8 mouse cellular contexts compared by ENCODE assay signal in genomic region chr6:49008420-49009160, GRCm38 (mm10). TPM values are rescaled to one million over a fixed set of nuclear protein-coding genes. Genes with fewer than 3 reads are reported as not detected.
DNase-seq lines count a peak whose midpoint lies in the region; ATAC-seq lines count a peak whose summit lies in the region.

No protein-coding gene starts in this region.

- peak overlapping the region; percentile 37 to 45 for H3K4me3 ChIP-seq in heart, embryonic 14.5 days (ENCODE audit: control insufficient read depth in 1 of 2, insufficient read depth in 1 of 2, low read depth in 1 of 2, low read length in 2 of 2)
- peak overlapping the region; percentile 22 for H3K4me3 ChIP-seq in hindbrain, embryonic 15.5 days
- H3K4me3 ChIP-seq in midbrain, embryonic 13.5 days (replicated peaks): peak overlapping the region; percentile 24

- peak overlapping the region; percentile 54 for H3K9ac ChIP-seq in heart, embryonic 14.5 days (ENCODE audit: low read length)
- H3K9ac ChIP-seq in hindbrain, embryonic 15.5 days: no peak overlapping the region
- no peak overlapping the region; the same call in 1 of the 2 replicates for H3K9ac ChIP-seq in midbrain, embryonic 13.5 days (replicated peaks)

- H3K4me2 ChIP-seq in heart, embryonic 14.5 days (ENCODE audit: low read length): peak overlapping the region; percentile 70
- peak overlapping the region; percentile 52 for H3K4me2 ChIP-seq in hindbrain, embryonic 15.5 days
- peak overlapping the region; percentile 46 for H3K4me2 ChIP-seq in midbrain, embryonic 13.5 days (replicated peaks)

- ATAC-seq in heart, embryonic 14.5 days (ENCODE audit: insufficient number of reproducible peaks, insufficient read depth, low FRiP score, low read depth): no peak
- no peak for ATAC-seq in hindbrain, embryonic 15.5 days (ENCODE audit: low FRiP score, low read depth)
- no peak for ATAC-seq in midbrain, embryonic 13.5 days

- peaks cover 4% of the 10 kb centered on the region; the same call in 1 of the 2 replicates for H3K9me3 ChIP-seq in heart, embryonic 14.5 days (ENCODE audit: control insufficient read depth, low read length)
- no peaks in the 10 kb centered on the region for H3K9me3 ChIP-seq in hindbrain, embryonic 15.5 days
- 0 out of 2 replicates have a peak, but pooled peaks cover 7% of the 10 kb centered on the region for H3K9me3 ChIP-seq in midbrain, embryonic 13.5 days

- WGBS in heart, embryonic 14.5 days: 15% methylated on average over 13 of the region's 13 CpGs
- 31% methylated on average over 13 of the region's 13 CpGs for WGBS in hindbrain, embryonic 15.5 days
- WGBS in midbrain, embryonic 13.5 days: 33% methylated on average over 13 of the region's 13 CpGs

- H3K27ac ChIP-seq in heart, embryonic 14.5 days (replicated peaks in 1 of 2; ENCODE audit: control insufficient read depth in 1 of 2, insufficient read depth in 1 of 2, low read depth in 2 of 2, low read length in 2 of 2): no peak overlapping the region
- H3K27ac ChIP-seq in hindbrain, embryonic 15.5 days (replicated peaks): no peak overlapping the region
- no peak overlapping the region for H3K27ac ChIP-seq in midbrain, embryonic 13.5 days

- peaks cover 3 to 6% of the 10 kb centered on the region in 2 experiments; a peak in 2 of 4 replicates for H3K4me1 ChIP-seq in heart, embryonic 14.5 days (ENCODE audit: control insufficient read depth in 2 of 2, insufficient read depth in 2 of 2, low read length in 2 of 2)
- peaks cover 7% of the 10 kb centered on the region for H3K4me1 ChIP-seq in hindbrain, embryonic 15.5 days (replicated peaks)
- peaks cover 8% of the 10 kb centered on the region for H3K4me1 ChIP-seq in midbrain, embryonic 13.5 days (replicated peaks)

- H3K36me3 ChIP-seq in heart, embryonic 14.5 days (ENCODE audit: control insufficient read depth, insufficient read depth, low read length): no peaks in the 10 kb centered on the region
- H3K36me3 ChIP-seq in hindbrain, embryonic 15.5 days: no peaks in the 10 kb centered on the region
- H3K36me3 ChIP-seq in midbrain, embryonic 13.5 days: no peaks in the 10 kb centered on the region

- no peaks in the 10 kb centered on the region for H3K27me3 ChIP-seq in heart, embryonic 14.5 days (ENCODE audit: control insufficient read depth, insufficient read depth, low read length)
- no peaks in the 10 kb centered on the region for H3K27me3 ChIP-seq in hindbrain, embryonic 15.5 days
- H3K27me3 ChIP-seq in midbrain, embryonic 13.5 days: no peaks in the 10 kb centered on the region

- no peak for DNase-seq in heart, adult 18-20 months
- peak; percentile 83 for DNase-seq in ZHBTc4 (ENCODE audit: low read depth, low spot score)
- no peak for DNase-seq in spleen, postnatal 14 days (ENCODE audit: low spot score in 2 of 2)
- no peak for DNase-seq in urinary bladder, postnatal 4 days (ENCODE audit: low spot score in 2 of 2)
- no peak for DNase-seq in adrenal gland, adult 8-10 months

RNA-seq across cellular contexts. Expression of gene Svs1, which starts 21.9 kb away (rescaled TPM):
- not detected in 2 replicates for polyA plus RNA-seq in heart, embryonic 14.5 days (2014; fragmentation: Nextera tagmentation; extraction: Ambion mirVana)
- total RNA-seq in heart, adult 18-20 months (2021): not detected
- polyA plus RNA-seq in hindbrain, embryonic 15.5 days (2015; fragmentation: Nextera tagmentation; extraction: Ambion mirVana): not detected in 2 replicates
- not detected in 2 replicates for polyA plus RNA-seq in midbrain, embryonic 13.5 days (2015; fragmentation: Nextera tagmentation; extraction: Ambion mirVana)
- total RNA-seq in adrenal gland, adult 8-10 months (2022): under 1 TPM in 2 of 4 experiments, not detected in 2; 0.14 to 0.32 TPM

RNA-seq across cellular contexts. Expression of gene Gpnmb, which starts 27.8 kb away (rescaled TPM):
- polyA plus RNA-seq in heart, embryonic 14.5 days (2014; fragmentation: Nextera tagmentation; extraction: Ambion mirVana): 1.9 and 8.4 TPM in 2 replicates
- total RNA-seq in heart, adult 18-20 months (2021): 1 to 10 TPM in 1 of 2 experiments, under 1 TPM in 1; 0.89 to 1.7 TPM
- 0.23 and 1.4 TPM in 2 replicates for polyA plus RNA-seq in hindbrain, embryonic 15.5 days (2015; fragmentation: Nextera tagmentation; extraction: Ambion mirVana)
- 0.05 and 0.11 TPM in 2 replicates for polyA plus RNA-seq in midbrain, embryonic 13.5 days (2015; fragmentation: Nextera tagmentation; extraction: Ambion mirVana)
- total RNA-seq in adrenal gland, adult 8-10 months (2022): 10 to 100 TPM in 2 of 4 experiments, 1 to 10 TPM in 2; 2.0 to 60.7 (median 23.2) TPM

RNA-seq across cellular contexts. Expression of gene Doxl2, which starts 33.8 kb away (rescaled TPM):
- not detected in 2 replicates for polyA plus RNA-seq in heart, embryonic 14.5 days (2014; fragmentation: Nextera tagmentation; extraction: Ambion mirVana)
- not detected for total RNA-seq in heart, adult 18-20 months (2021)
- not detected in 2 replicates for polyA plus RNA-seq in hindbrain, embryonic 15.5 days (2015; fragmentation: Nextera tagmentation; extraction: Ambion mirVana)
- not detected in 2 replicates for polyA plus RNA-seq in midbrain, embryonic 13.5 days (2015; fragmentation: Nextera tagmentation; extraction: Ambion mirVana)
- total RNA-seq in adrenal gland, adult 8-10 months (2022): under 1 TPM in 1 of 4 experiments, not detected in 3; 0.24 TPM
